Mouse (Mus musculus): ENCODE results near the gene Dph2.

DNA sequence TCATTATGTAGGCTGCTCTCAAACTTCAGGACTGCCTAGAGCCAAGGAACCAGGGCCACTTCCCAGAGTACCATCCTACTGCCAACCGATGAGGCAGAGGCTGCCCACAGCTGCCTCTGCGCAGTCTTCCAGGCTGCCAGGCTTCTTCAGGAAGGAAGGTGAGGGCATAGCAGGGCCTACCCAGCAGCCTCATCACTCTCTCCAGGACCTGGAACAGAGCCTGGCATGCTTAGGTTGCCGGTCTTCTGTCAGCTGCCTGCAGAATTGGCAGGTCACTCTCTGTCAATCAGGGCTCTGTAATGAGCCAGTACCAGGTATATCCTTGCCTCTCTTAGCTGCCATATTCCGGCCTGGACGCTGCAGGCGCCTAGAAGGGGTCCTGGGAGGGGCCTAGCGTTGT, 41.7 kb downstream of the Dph2 start:
- TF ChIP-seq EP300 (IDR thresholded peaks at IDR 0.05; ENCODE audit: low read depth) (no peak), CTCF (IDR thresholded peaks at IDR 0.05; ENCODE audit: low read depth) (no peak)
